Mouse (Mus musculus): Measurements from ENCODE around the gene Lsamp. TPM values are rescaled to one million over a fixed set of nuclear protein-coding genes. Genes with fewer than 3 reads are reported as not detected.
A peak's percentile ranks its signal among the peaks of the same experiment; 100 is the strongest.

Lsamp gene
- polyA plus RNA-seq, 1 experiment from 2014 or later, result 11.8 TPM

- peak overlapping the region; percentile 79 for H3K4me2 ChIP-seq
Observed at GRCm38 (mm10) chr16:42190114-42191045, 2206.2 kb downstream of the Lsamp start.

More at GRCm38 (mm10) chr16:42190114-42191045, 2206.2 kb downstream of the Lsamp start:
- Histone ChIP-seq H3K9ac (peak overlapping the region; percentile 79), H3K4me1 (0 out of 2 replicates have a peak, but pooled peaks cover 10% of the 10 kb centered on the region), H3K27ac (peak overlapping the region; percentile 97), H3K9me3 (no peaks in the 10 kb centered on the region), H3K27me3 (no peaks in the 10 kb centered on the region), H3K4me3 (peak overlapping the region; percentile 54), H3K36me3 (no peaks in the 10 kb centered on the region)
- WGBS, result 1% methylated on average over 44 of the region's 44 CpGs
- peak; percentile 91 for ATAC-seq (ENCODE audit: insufficient number of reproducible peaks, insufficient read depth, low FRiP score, low TSS enrichment, low read depth)

Small RNAs within 50 kb of the gene (microRNA-seq; reads per million reads assigned to microRNA genes)
- gene Gm27887 (not detected), gene Gm47276 (not detected)

Data from embryonic facial prominence, embryonic 13.5 days (tissue).